Mouse (Mus musculus) hindbrain, embryonic 16.5 days (tissue): ENCODE measurements around the gene Gstt1. TPM values are rescaled to one million over a fixed set of nuclear protein-coding genes. Genes with fewer than 3 reads are reported as not detected.
"Not testable (repeated sequence)": the region's sequence is repeated elsewhere in the genome, so short reads cannot be mapped to it uniquely, and the experiment has no call there.

Source experiments
- ATAC-seq: fragments of 200-750 bp; cut with Nextera tagmentation; 2 replicates; pipeline ENCODE4 v1.8.0; 2017; ENCODE audit warnings: moderate TSS enrichment, moderate library complexity
- H3K27ac ChIP-seq: fragments of 300-500 bp; sonication (generic); 2 replicates; pipeline ENCODE4 v1.5.1; 2014; ENCODE audit warnings: low read depth, mild to moderate bottlenecking, control low read depth, low read length, moderate library complexity
- H3K27me3 ChIP-seq: fragments of 300-500 bp; sonication (generic); replicated peaks from 2 replicates; pipeline ENCODE4 v1.6.1; 2014; ENCODE audit warnings: low read length; ENCODE audit not compliant: control insufficient read depth, insufficient read depth
- H3K36me3 ChIP-seq: fragments of 300-500 bp; sonication (generic); 2 replicates; pipeline ENCODE4 v1.6.1; 2014; ENCODE audit warnings: mild to moderate bottlenecking, low read length, moderate library complexity, mixed read lengths; ENCODE audit not compliant: control insufficient read depth, insufficient read depth
- H3K4me1 ChIP-seq: fragments of 300-500 bp; sonication (generic); 2 replicates; pipeline ENCODE4 v1.6.1; 2014; ENCODE audit warnings: low read depth, low read length; ENCODE audit not compliant: control insufficient read depth, insufficient read depth
- H3K4me2 ChIP-seq: fragments of 300-500 bp; sonication (generic); 2 replicates; pipeline ENCODE4 v1.6.1; 2014; ENCODE audit warnings: mild to moderate bottlenecking, low read length, control low read depth, moderate library complexity
- H3K4me3 ChIP-seq: fragments of 300-500 bp; sonication (generic); 2 replicates; pipeline ENCODE4 v1.5.1; 2014; ENCODE audit warnings: mild to moderate bottlenecking, low read length, control low read depth, moderate library complexity
- H3K9ac ChIP-seq: fragments of 300-500 bp; sonication (generic); 2 replicates; pipeline ENCODE4 v1.6.1; 2014; ENCODE audit warnings: low read depth, mild to moderate bottlenecking, control low read depth, low read length, moderate library complexity
- H3K9me3 ChIP-seq: fragments of 300-500 bp; sonication (generic); 2 replicates; pipeline ENCODE4 v1.6.1; 2014; ENCODE audit warnings: mild to moderate bottlenecking, low read length, moderate library complexity; ENCODE audit not compliant: control insufficient read depth
- WGBS: fragments of 180-500 bp; shearing (Covaris S2); extraction: QIAGEN DNeasy Blood & Tissue Kit; methylation state at CpG from one replicate; pipeline ENCODE4 v1.1.7; 2014; 5-methylcytosine and 5-hydroxymethylcytosine counted together
- polyA plus RNA-seq: library from polyadenylated mRNA; unstranded; fragments of >200 nt; fragmentation: Nextera tagmentation; extraction: Ambion mirVana; gene quantifications from 2 replicates; pipeline ENCODE4 v1.2.1, GENCODE M21; 2015

Gstt1 gene
- polyA plus RNA-seq, 1 experiment from 2014 or later = 21.9 TPM

- no peak overlapping the region for H3K27ac ChIP-seq
- 93% methylated on average over 9 of the region's 9 CpGs for WGBS
- H3K4me2 ChIP-seq = no peak overlapping the region
- ATAC-seq = no peak
- no peaks in the 10 kb centered on the region for H3K9me3 ChIP-seq
- no peak overlapping the region for H3K4me3 ChIP-seq
- H3K4me1 ChIP-seq = peaks cover 7% of the 10 kb centered on the region
- no peaks in the 10 kb centered on the region for H3K36me3 ChIP-seq
- H3K27me3 ChIP-seq = peaks cover 6% of the 10 kb centered on the region
- no peak overlapping the region for H3K9ac ChIP-seq
These were observed 23.8 kb downstream of the Gstt1 start for GRCm38 (mm10) chr10:75774587-75774986.

GRCm38 (mm10) chr10:75774102-75774501 is 24.3 kb downstream of the Gstt1 start:
- no peak for ATAC-seq

GRCm38 (mm10) chr10:75772795-75773664 is 25.4 kb downstream of the Gstt1 start, which contains the start of gene Ddt:
TSS of gene Ddt (minus strand) at chr10:75773414.
- WGBS = under 1% methylated on average over 46 of the region's 47 CpGs
- Histone ChIP-seq H3K9ac (peak within 1 kb of the TSS; percentile 76), H3K27ac (peak within 1 kb of the TSS; percentile 58; the same call in 1 of the 2 replicates), H3K36me3 (no peaks in the 10 kb centered on the region), H3K4me2 (peak within 1 kb of the TSS; percentile 98), H3K27me3 (no peaks in the 10 kb centered on the region), H3K4me3 (peak within 1 kb of the TSS; percentile 70), H3K4me1 (peaks cover 7% of the 10 kb centered on the region), H3K9me3 (no peaks in the 10 kb centered on the region)
- ATAC-seq = peak; percentile 98

More at GRCm38 (mm10) chr10:75774102-75774501, 24.3 kb downstream of the Gstt1 start:
- H3K27me3 ChIP-seq = peaks cover under 1% of the 10 kb centered on the region; the same call in 1 of the 2 replicates
- H3K9ac ChIP-seq = no peak overlapping the region
- no peak overlapping the region for H3K4me2 ChIP-seq
- H3K4me1 ChIP-seq = peaks cover 7% of the 10 kb centered on the region
- no peak overlapping the region for H3K27ac ChIP-seq
- no peaks in the 10 kb centered on the region for H3K36me3 ChIP-seq
- H3K4me3 ChIP-seq = no peak overlapping the region
- 95% methylated on average over 5 of the region's 5 CpGs for WGBS
- H3K9me3 ChIP-seq = no peaks in the 10 kb centered on the region

GRCm38 (mm10) chr10:75767756-75768155 is 30.6 kb downstream of the Gstt1 start:
- H3K27ac ChIP-seq, H3K36me3 ChIP-seq, H3K4me2 ChIP-seq, H3K4me3 ChIP-seq, ATAC-seq, H3K9me3 ChIP-seq, H3K27me3 ChIP-seq, H3K9ac ChIP-seq: not testable (repeated sequence)
- peaks cover 15% of the 10 kb centered on the region for H3K4me1 ChIP-seq
- WGBS = 37% methylated on average over 5 of the region's 5 CpGs

GRCm38 (mm10) chr10:75766856-75767255 is 31.5 kb downstream of the Gstt1 start:
- Histone ChIP-seq H3K4me2 (no peak overlapping the region), H3K27me3 (no peaks in the 10 kb centered on the region), H3K4me3 (no peak overlapping the region), H3K4me1 (peaks cover 12% of the 10 kb centered on the region), H3K9ac (no peak overlapping the region), H3K27ac (no peak overlapping the region), H3K9me3 (no peaks in the 10 kb centered on the region), H3K36me3 (no peaks in the 10 kb centered on the region)
- ATAC-seq = no peak
- WGBS = 87% methylated on average over 6 of the region's 6 CpGs

- Histone ChIP-seq H3K27me3 (no peaks in the 10 kb centered on the region), H3K36me3 (no peaks in the 10 kb centered on the region; the same call in 1 of the 2 replicates), H3K4me1 (peaks cover 12% of the 10 kb centered on the region), H3K9me3 (no peaks in the 10 kb centered on the region), H3K4me3 (peak overlapping the region; percentile 98), H3K9ac (peak overlapping the region; percentile 63), H3K27ac (peak overlapping the region; percentile 72), H3K4me2 (peak overlapping the region; percentile 66)
- peak; percentile 10; the same call in 1 of the 2 replicates for ATAC-seq
- WGBS = 3% methylated on average over 27 of the region's 27 CpGs
These were observed 33.6 kb downstream of the Gstt1 start for GRCm38 (mm10) chr10:75764519-75765473.

- under 1% methylated on average over 51 of the region's 61 CpGs for WGBS
- H3K27me3 ChIP-seq = no peaks in the 10 kb centered on the region
- no peaks in the 10 kb centered on the region for H3K9me3 ChIP-seq
- peak; percentile 99 for ATAC-seq
- H3K4me1 ChIP-seq = peaks cover 12% of the 10 kb centered on the region
- H3K4me3 ChIP-seq = peak within 1 kb of the TSS; percentile 98
- peak within 1 kb of the TSS; percentile 84 for H3K27ac ChIP-seq
- peak within 1 kb of the TSS; percentile 85 for H3K9ac ChIP-seq
- H3K36me3 ChIP-seq = no peaks in the 10 kb centered on the region; the same call in 1 of the 2 replicates
- H3K4me2 ChIP-seq = peak within 1 kb of the TSS; percentile 86
These were observed 34.5 kb downstream of the Gstt1 start, which contains the start of gene Cabin1 for GRCm38 (mm10) chr10:75763682-75764518. TSS of gene Cabin1 (minus strand) at chr10:75764341.

- Histone ChIP-seq H3K4me3 (no peak overlapping the region), H3K27ac (no peak overlapping the region), H3K36me3 (no peaks in the 10 kb centered on the region; the same call in 1 of the 2 replicates), H3K27me3 (no peaks in the 10 kb centered on the region), H3K4me2 (peak overlapping the region; percentile 1; the same call in 1 of the 2 replicates), H3K4me1 (peaks cover 12% of the 10 kb centered on the region), H3K9me3 (no peaks in the 10 kb centered on the region), H3K9ac (no peak overlapping the region)
- ATAC-seq = no peak
- 95% methylated on average over 3 of the region's 3 CpGs for WGBS
These were observed 36.0 kb downstream of the Gstt1 start for GRCm38 (mm10) chr10:75762413-75762812.
